In genomic region chr5:38235422-38235821, GRCm38 (mm10) we compare ENCODE assay signal across 8 mouse cellular contexts. TPM values are rescaled to one million over a fixed set of nuclear protein-coding genes. Genes with fewer than 3 reads are reported as not detected.
DNase-seq lines count a peak whose midpoint lies in the region; ATAC-seq lines count a peak whose summit lies in the region.

No protein-coding gene starts in this region.

- peak; percentile 81 for ATAC-seq in frontal cortex, adult (ENCODE audit: low TSS enrichment)
- peak; percentile 88 for ATAC-seq in granulocyte monocyte progenitor cell, adult 5-6 weeks (replicated peaks; ENCODE audit: poor library complexity, severe bottlenecking)

- DNase-seq in frontal cortex, postnatal 25 days (ENCODE audit: low spot score in 2 of 2): no peak
- DNase-seq in right cerebral cortex, postnatal 14 days: peak; percentile 48
- DNase-seq in right cerebral cortex, postnatal 36 days (ENCODE audit: low spot score in 2 of 2): no peak
- DNase-seq in c-Kit-positive CD71-negative TER-119-negative erythroid progenitor cells, embryonic 14.5 days (ENCODE audit: low read depth): peak; percentile 29
- peak; percentile 8 for DNase-seq in lung, postnatal 25 days (ENCODE audit: low spot score)
- DNase-seq in spleen, postnatal 4 days (ENCODE audit: low spot score in 2 of 2): peak; percentile 46 to 80

RNA-seq across cellular contexts. Expression of gene Lyar, which starts 15.2 kb away (rescaled TPM):
- total RNA-seq in granulocyte monocyte progenitor cell, adult 5-6 weeks (2014; fragmentation: Nextera tagmentation): 92.9 and 121 TPM in 2 replicates
- total RNA-seq in granulocyte monocyte progenitor cell, adult 5-6 weeks (2017): 133 and 160 TPM in 2 replicates

RNA-seq across cellular contexts. Expression of gene Zbtb49, which starts 15.2 kb away (rescaled TPM):
- total RNA-seq in granulocyte monocyte progenitor cell, adult 5-6 weeks (2014; fragmentation: Nextera tagmentation): 4.5 and 6.5 TPM in 2 replicates
- 3.3 and 7.5 TPM in 2 replicates for total RNA-seq in granulocyte monocyte progenitor cell, adult 5-6 weeks (2017)

RNA-seq across cellular contexts. Expression of gene Tmem128, which starts 24.6 kb away (rescaled TPM):
- total RNA-seq in granulocyte monocyte progenitor cell, adult 5-6 weeks (2014; fragmentation: Nextera tagmentation): 38.4 and 40.5 TPM in 2 replicates
- total RNA-seq in granulocyte monocyte progenitor cell, adult 5-6 weeks (2017): 31.4 and 36.8 TPM in 2 replicates

RNA-seq across cellular contexts. Expression of gene Otop1, which starts 40.4 kb away (rescaled TPM):
- total RNA-seq in granulocyte monocyte progenitor cell, adult 5-6 weeks (2014; fragmentation: Nextera tagmentation): not detected in 2 replicates
- not detected in 2 replicates for total RNA-seq in granulocyte monocyte progenitor cell, adult 5-6 weeks (2017)

Comparison
In these comparisons a context has a peak if more than half of its experiments do, and no peak if none do; other contexts are left out.
1. DNase-seq: peak in right cerebral cortex, postnatal 14 days (single experiment), c-Kit-positive CD71-negative TER-119-negative erythroid progenitor cells, embryonic 14.5 days (single experiment), lung, postnatal 25 days (single experiment) and spleen, postnatal 4 days (2 of 2); none in frontal cortex, postnatal 25 days (0 of 2) and right cerebral cortex, postnatal 36 days (0 of 2).